Mouse (Mus musculus): ENCODE measurements around the gene Rpp21. TPM values are rescaled to one million over a fixed set of nuclear protein-coding genes. Genes with fewer than 3 reads are reported as not detected.

Gene Rpp21
- 60.3 and 67.4 TPM in 2 replicates for polyA plus RNA-seq (2012; rRNA removed)

DNA sequence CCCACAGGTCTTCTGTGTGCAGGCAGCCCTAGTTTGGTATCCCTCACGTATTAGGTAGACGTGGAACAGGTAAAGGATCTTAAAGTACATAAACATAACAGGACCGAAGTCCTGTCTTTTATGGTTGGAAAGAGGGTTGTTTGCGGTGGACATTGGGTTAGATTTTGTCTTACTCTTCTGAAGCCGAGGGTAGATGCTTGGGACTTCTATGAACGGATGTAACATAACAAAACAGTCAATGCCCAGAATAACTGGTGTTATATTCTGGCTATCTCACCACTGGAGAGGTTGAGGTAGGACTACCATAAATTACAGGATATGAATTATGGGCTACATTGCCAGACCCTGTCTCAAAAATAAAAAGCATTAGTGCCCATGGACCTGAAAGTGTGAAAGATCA is at the start of gene Rpp21:
Gene Rpp21, minus strand, starts transcription at position 101 of the 400 bp plus-strand sequence.
- no peak for DNase-seq (ENCODE audit: extremely low spot score in 1 of 2, low spot score in 1 of 2)

DNA sequence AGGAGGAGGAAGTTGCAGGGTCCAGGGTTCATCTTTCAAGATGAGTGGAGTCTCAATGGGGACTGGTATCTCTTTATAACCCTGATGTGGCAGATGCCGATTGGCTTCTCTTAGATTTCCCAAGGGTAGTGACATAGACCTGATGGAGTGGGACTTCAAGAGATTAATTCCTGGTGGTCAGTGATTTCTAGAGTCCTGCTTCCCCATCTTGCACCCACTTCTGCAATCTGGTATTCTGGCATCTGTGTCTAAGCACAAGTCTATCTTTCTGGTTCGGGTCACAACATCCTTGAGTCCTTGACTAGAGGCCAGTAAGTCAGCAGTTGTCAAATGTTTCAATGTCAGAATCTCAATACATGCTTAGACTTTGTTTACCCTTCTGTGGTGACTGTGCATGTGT is 28.5 kb upstream of the Rpp21 start, which contains the start of gene H2-M10.2:
Gene H2-M10.2, minus strand, starts transcription at position 101 of the 400 bp plus-strand sequence.
- no peak for DNase-seq (ENCODE audit: extremely low spot score in 1 of 2, low spot score in 1 of 2)

DNA sequence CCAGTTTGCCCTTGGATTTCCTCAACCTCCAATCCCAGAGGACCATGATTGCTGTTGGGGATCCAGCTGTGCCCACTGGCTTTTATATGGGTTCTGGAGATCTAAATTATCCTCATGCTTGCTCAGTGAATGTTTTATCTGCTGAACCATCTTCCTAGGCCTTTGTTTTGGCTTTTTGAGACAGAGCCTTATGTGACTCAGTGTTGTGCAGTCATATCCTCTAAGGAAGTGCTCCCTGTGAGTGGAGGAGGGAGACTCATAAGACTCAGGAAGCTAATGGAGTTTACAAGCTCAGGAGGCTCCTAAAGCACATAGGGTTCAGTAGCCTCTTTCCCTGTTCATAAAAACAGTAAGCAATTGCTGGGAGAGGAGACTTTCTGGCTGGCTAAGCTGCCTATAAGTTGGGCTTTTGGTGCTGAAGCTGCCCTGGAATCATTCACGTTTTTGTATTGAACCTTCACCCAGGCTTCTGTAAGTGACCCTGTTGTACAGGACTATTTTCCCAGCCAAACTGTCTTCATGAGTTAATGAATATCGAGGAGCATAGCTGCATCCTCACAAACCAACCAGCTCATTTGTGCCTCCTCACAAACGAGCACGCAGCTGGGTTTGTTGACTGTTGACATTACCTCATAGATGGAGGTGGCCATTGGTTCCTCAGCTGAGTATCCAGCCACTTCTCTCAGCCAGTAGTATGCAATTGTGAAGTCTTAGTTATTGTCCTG is 23.8 kb upstream of the Rpp21 start:
- no peak for DNase-seq (ENCODE audit: extremely low spot score in 1 of 2, low spot score in 1 of 2)

DNA sequence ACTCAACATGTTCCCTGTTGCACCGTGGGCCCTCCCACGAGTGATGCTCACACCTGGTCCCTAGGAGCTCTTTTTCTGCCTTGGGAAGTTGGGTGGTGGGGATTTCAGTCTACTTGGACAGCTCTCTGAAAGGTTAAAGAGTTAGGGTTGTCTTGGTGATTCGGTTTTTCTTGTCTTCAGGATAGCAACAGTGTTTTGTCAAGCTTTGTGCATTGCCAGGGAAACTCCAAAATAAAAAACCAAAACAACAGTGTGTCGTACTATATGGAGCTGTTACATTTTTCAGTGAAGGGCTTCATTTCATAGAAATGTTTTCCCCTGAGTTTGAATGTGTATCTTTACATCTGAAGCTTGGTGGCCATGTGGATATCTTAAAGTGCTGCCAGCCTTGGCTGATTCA is 16.9 kb upstream of the Rpp21 start:
- DNase-seq (ENCODE audit: extremely low spot score in 1 of 2, low spot score in 1 of 2): no peak

DNA sequence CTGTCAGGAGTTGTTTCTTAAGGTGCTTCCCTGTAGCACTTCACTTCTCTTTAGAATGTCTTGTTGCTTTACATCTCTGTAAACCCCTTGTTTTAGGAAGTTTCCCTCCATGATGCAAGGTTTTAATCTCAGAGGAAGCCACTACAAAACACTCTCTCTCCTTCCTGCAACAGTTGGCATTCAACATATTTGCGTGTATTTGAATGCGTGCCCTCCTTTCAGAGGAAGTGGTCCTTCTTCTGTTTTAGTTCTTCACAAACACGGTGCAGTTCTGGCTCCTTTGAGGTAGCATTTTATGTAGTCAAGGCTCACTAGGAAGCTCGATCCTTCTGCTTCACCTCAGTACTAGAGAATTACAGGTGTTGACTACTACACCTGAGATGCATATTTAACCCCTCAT is 15.9 kb upstream of the Rpp21 start:
- DNase-seq (ENCODE audit: extremely low spot score in 1 of 2, low spot score in 1 of 2): no peak

DNA sequence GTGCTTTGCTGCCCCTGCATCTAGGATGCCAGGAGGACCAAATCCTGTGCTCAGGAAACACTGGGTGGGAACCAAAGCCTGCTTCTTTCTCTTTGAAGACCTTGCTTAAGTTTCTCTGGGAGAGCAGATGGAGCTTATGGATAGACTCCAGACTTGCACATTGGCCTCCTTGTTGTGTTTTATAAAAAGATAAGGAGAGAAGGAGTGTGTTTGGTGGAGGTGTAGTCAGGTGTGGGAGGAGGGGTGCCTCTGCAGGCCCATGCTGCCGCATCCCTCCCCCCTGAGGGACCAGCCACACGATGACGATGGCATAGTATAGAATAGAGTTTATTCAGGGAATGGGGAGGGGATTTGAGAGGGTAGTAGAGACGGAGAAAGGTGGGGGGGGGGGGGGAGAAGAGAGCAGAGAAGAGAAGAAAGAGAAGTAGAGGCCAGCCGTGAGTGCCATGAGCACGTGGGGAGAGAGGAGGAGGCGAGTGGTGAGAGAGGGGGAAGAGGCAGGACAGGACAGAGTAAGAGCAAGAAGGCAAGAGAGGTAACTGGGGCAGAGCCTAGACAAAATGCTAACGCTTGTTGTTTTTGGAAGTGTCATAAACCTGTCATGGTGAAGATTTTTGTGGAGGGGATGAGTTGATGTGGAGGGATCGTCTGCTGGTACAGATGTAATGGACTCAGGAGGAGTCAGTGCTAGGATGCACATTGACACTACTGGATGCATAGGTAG is 14.9 kb upstream of the Rpp21 start:
- DNase-seq (ENCODE audit: extremely low spot score in 1 of 2, low spot score in 1 of 2): no peak

DNA sequence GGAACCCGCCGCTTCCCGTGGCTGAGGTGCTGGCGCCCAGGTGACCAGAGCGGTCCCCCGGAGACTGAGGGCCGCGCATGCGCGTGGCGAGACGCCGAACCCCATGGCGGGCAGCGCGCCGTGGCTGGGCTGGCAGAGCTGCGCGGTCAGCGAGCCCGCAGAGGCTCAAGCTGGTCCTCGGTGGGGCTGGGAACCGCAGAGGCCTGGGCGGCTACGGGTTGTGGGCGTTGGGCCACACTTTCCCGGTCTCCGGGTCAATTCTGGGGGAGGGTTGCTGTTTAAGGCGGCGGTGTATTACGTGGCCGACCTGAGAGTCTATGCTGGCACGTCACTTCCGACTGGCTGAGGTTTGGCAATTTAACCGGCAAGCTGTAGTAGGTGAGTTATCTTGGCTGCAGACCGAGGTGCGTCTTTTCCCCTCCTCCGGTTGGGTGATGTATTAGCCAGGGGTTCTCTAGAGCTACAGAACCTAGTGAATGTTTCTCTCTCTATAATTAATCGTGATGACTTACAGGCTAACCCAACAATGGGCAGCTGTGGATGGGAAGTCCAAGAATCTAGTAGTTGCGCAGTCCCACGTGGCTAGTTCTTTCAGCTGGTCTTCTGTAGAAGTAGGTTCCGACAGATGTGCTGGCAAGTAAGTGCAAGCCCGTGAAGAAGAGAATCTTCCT is 13.9 kb upstream of the Rpp21 start, which contains the start of gene Trim39:
Gene Trim39, minus strand, starts transcription at position 662 of the 671 bp plus-strand sequence.
- DNase-seq (ENCODE audit: extremely low spot score in 1 of 2, low spot score in 1 of 2): peak; percentile 66 to 83

DNA sequence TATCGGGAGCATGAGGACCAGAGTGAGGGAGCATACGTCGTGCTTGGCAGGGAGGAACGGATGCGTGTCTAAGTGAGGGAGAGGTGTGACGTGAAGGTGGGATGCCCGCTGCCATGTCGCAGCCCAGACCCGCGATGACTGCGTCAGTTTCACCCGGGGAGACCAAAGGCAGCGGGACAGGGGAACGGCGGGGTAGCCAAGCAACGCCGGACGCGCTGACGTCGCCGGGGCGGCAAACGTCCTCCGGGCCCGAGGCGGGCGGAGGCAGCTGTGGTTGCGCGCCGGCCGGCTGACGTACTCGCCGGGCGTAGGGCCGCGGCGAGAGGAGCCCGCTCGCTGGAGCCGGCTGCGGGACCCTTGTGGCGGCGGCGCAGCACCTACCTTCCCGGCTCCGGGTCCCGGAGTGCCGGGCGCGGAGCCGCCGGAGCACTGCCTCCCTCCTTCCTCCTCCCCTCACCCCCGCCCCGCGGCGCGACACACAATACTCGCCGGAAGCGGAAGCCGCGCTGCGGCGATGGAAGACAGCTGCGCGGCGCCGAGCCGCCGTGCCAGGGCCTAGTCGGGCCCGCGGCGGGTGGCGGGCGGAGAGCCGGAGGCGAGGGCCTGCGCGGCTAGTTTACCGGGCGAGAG is 13.2 kb upstream of the Rpp21 start:
- DNase-seq (ENCODE audit: extremely low spot score in 1 of 2, low spot score in 1 of 2): peak; percentile 70 to 86

DNA sequence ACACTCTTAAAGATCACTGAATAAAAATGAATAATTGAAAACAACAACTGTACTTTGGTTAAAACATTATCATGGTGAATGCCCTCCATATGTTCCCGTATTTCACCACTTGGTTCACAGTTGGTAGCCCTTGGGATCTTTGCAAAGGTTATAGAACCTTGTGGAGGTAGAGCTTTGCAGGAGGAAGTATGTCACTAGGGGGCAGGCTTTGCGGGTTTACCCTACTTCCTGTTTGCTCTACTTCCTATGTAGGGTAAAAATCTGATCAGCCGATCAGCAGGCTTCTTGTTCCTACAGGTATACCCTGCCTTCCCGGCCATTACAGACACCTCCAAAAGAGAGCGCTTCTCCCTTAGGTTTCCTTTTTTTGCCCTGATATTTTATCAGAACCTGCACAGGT is 8.0 kb upstream of the Rpp21 start:
- DNase-seq (ENCODE audit: extremely low spot score in 1 of 2, low spot score in 1 of 2): peak in 1 of 2 experiments; percentile 34

DNA sequence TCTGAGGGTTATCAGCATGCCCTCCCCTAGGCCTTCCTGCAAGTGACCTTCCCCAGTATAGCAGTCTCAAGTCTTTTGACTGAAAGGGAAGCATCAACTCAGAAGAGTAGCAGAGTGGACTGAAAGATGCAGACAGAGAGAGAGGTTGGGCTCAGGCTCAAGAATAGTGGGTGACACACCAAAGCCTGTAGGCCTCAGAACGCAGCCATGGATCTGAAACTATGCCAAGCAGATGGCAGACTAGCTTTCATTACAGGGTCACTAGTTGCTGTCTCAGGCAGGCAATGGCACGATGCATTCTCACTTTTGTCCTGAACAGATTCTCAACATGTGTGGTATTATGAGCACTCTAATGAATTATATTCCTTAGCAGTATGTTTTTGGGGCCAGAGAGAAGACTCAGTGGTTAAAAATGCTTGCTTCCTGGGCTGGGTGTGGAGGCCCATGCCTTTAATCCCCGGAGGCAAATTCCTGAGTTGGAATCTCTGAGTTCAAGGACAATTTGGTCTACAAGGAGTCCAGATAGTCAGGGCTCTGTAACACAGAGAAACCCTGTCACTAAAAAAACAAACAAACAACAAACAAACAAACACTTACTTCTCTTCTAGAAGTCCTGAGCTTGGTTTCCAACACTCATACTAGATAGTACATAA is 6.5 kb upstream of the Rpp21 start:
- no peak for DNase-seq (ENCODE audit: extremely low spot score in 1 of 2, low spot score in 1 of 2)

DNA sequence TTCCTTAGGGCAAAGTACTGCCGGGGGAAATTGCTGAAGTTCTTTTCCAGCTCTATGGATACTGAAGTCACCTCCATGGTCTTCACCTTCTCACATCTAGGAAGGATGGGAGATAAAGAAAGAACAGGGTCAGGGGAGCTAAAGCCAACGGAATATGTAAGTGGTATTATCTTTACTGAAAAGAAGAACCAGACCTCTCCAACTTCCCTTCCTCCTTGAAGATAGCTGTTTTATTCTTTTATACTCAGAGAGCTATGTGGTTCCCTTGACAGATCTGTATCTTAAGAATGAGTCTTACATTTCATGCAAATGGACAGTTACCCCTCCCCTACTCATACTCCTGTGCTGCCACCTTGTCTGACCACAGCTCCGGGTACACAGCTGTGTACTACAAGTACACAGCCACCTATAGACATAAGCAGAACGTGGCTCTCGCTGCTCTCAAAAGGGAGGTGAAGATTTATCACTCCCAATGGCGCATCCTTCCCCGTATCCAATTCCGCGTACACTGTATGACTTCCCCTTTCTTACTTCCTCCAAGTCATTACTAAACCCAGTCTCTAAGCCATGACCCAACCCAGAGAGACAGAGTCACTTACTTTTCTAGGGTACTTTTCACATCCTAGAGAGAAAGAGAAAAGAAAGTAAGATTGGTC is 3.8 kb upstream of the Rpp21 start:
- no peak for DNase-seq (ENCODE audit: extremely low spot score in 1 of 2, low spot score in 1 of 2)

DNA sequence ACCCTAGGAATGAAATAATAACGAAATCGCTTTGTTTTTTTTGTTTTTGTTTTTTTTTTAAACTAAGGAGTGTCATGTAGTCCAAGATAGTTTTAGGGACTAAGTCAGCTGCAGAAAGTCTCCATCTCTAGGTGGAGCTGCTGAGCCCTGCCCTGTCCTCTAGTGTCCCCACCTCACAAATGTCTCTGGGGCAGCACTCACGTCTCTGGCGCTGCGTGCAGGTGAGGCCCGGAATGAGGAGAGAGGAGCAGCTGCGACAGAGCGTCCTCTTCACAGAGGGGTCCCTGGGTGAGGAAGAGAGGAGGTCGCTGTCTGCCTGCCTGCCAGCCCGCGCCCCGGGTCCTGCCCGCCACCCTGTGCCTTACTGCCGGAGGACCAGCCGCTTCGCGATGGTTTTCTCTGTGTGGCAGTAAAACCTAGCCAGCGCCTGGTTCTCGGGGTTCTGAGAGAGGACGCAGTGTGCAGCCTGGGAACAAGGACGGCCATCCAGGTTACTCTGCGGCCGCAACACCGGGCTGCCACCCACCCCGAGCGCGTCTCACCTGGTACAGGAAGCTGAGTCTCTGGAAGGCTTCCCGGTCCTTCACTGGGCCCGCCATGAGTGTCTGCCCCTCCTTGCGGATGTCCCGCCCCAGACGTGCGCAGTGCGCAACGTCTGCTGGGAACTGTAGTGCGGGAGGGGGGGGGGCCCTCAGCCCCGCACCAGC is 475 bp downstream of the Rpp21 start:
- DNase-seq (ENCODE audit: extremely low spot score in 1 of 2, low spot score in 1 of 2): peak; percentile 46 to 85

DNA sequence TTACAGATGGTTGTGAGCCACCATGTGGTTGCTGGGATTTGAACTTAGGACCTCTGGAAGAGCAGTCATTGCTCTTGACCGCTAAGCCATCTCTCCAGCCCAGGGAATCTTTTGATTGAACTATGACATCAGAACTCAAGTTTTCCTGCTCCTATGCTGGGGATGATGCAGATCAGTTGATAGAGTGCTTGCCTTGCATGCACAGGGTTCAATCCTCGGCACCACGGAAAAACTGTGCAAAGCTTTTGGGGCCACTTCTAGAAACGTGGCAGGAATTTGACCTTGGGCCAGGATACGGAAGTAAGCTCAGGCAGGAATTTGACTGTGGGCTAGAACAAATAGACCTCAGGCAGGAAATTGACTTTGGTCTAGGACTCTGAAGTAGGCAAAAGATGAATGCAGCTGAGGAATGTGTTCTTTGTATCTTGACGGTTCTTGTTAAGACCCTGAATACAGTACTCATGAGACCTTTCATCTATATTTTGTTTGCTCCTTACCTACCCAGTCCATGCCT is 4.7 kb downstream of the Rpp21 start:
- DNase-seq (ENCODE audit: extremely low spot score in 1 of 2, low spot score in 1 of 2): no peak

DNA sequence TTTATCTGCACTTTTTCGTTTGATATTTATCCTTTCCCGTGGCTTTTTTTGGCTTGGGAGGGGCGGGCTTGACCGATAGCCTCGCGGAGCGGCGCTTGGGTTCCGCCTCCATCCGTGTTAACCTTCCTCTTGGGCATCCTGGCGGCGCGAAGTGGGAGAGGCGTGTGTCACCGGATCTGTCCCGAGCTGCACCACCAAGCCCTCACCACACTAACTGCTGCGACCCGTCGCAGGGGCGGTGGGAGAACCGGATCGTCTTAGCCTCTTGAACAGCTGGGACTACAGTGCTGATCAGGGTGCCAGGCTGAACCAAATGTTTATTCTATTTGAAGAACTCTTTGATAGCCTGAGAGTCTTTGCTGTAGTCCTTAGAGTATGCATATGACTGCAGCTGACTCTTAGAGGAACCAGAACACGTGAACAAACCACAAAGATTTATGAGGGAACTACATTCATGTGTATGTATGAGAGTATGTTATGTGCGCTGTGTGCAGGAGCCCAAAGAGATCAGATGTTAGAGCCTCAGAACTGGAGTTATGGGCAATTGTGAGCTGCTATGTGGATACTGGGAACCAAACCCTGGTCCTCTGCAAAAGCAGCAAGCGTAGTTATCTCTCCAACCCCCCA is 5.5 kb downstream of the Rpp21 start:
- DNase-seq (ENCODE audit: extremely low spot score in 1 of 2, low spot score in 1 of 2): no peak

DNA sequence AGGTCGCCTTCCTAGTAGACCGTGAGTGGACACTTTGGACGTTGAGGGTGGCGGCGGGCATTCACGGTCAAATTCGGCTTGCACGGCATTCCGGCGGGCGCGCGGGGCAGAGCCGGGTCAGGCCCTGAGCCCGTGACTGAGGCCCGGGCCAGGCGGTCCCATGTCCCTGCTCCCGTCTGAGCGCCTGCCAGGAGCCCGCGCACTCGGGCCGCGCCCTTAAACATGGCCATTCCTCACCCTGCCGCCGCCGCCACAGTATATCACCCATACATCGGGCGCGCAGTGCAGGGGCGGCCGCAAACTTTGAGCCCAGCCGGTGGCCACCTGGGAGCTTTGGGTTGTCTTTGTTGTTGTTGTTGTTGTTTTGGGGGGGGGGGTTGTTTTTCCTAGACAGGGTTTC is 9.0 kb downstream of the Rpp21 start:
- DNase-seq (ENCODE audit: extremely low spot score in 1 of 2, low spot score in 1 of 2): no peak

DNA sequence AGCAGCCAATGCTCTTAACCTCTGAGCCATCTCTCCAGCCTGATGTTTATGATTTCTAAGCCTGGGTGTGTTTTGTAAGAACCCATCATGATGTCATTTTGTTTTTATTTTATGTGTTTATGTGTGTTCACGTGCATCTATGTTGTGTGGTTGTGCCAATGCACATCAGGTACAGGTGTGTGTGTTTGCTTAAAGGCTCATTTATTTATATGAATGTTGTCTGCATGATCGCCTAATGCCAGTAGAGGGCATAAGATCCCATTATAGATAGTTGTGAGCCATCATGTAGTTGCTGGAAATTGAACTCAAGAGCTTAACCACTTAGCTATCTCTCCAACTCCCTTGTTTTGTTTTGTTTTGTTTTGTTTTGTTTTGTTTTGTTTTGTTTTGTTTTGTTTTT is 12.1 kb downstream of the Rpp21 start:
- no peak for DNase-seq (ENCODE audit: extremely low spot score in 1 of 2, low spot score in 1 of 2)

DNA sequence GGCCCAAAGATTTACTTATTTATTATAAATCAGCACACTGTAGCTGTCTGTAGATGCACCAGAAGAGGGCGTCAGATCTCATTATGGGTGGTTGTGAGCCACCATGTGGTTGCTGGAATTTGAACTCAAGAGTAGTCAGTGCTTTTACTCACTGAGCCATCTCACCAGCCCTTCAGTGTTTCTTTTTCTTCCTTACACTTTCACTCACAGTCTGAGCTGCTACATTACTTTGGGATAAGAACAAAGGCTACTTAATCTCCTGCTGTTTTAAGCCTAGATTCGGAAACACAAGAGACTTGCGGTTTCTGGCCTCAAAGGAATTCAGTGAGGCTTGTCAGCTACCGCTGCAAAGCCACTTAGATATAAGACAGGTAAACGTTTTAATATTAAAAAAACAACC is 13.8 kb downstream of the Rpp21 start:
- DNase-seq (ENCODE audit: extremely low spot score in 1 of 2, low spot score in 1 of 2): no peak

DNA sequence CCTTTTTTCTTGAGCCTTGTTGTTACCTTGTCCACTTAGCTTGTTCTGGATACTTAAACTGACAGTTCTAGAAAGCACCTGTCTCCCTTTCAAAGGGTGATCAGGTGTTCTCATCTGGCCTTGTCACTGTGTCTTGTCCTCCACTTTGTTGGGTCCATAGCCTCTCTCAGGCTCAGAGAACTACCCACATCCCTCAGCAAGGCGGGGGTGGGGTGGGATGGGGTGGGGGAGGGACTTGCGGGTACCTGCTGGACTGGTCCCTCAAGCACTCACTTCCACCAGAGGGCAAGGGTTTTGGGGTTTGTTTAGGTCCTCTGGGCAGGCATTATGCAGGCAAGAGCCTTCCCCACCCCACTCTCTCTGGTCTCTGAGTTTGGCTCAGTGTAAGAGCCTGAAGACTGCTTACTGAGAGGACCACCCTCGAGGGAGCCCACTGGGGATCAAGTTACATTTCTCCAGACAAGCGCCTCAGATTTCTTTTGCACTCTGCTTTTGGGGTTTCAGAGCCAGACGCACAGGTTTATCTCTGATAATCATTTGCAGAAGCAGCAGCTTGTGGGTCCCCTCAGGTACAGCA is 17.1 kb downstream of the Rpp21 start:
- no peak for DNase-seq (ENCODE audit: extremely low spot score in 1 of 2, low spot score in 1 of 2)

Measured in frontal cortex, adult 2 months (tissue).